Mouse (Mus musculus) B cell, adult 2 months (primary cell): Measurements from ENCODE around the gene Gnat1.
A peak's percentile ranks its signal among the peaks of the same experiment; 100 is the strongest.

Experiments
- DNase-seq, 2 experiments: peaks; one replicate each; pipeline ENCODE4 v3.0.0; 2022

Gene Gnat1

DNA sequence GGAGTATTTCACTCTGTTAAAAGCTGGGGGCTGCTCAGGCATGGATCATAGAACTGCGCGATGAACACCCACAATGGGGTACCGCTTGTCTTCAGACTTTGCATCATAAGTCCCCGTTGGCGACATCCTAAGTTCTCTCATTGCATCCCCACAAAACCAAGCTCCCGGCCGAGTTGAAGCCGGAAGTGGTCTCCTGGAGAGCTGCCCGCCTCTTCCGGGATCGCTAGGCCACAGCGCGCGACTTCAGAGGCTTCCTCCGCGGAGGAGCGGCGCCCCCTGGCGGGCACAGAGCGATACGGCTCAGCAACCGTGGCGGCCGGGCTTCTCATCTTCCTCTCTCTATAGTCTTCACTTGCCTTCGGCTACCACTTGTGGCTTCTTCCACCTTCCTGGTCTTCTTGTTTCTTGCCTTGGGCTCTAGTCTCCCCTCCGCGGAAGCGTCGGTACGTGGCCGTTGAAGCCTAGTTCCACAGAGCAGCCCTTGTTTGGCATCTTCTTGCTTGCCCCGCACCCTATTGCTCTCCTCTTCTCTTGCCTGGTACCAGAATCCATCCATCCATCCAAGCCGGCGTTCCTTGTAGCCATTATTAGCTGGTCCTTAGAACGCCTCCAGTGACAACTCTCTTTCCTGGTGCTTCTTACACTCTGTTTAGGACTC lies 34.9 kb downstream of the Gnat1 start:
- peak; percentile 95 to 96 for DNase-seq

GRCm38 (mm10) chr9:107643544-107644214 lies 35.8 kb downstream of the Gnat1 start:
- no peak for DNase-seq

DNA sequence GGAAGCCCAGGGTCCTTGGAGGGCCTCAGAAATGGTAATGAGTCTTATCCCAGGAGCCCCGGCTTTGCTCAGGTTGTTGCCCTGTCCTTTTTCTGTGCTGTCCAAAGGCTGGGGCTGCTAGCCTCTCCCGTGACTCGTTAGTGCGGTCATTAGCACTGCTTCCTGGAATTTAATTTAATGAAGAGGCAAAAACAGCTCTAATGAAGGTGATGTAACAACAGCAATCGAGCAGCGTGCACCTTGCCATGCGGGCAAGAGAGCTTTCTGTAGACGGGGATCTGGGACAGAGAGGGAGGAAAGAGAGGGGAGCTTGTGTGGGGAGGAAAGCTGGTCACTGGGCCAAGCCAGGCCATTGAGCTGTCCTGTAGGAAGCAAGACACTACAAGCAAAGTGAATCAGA lies 37.8 kb downstream of the Gnat1 start:
- DNase-seq: no peak

DNA sequence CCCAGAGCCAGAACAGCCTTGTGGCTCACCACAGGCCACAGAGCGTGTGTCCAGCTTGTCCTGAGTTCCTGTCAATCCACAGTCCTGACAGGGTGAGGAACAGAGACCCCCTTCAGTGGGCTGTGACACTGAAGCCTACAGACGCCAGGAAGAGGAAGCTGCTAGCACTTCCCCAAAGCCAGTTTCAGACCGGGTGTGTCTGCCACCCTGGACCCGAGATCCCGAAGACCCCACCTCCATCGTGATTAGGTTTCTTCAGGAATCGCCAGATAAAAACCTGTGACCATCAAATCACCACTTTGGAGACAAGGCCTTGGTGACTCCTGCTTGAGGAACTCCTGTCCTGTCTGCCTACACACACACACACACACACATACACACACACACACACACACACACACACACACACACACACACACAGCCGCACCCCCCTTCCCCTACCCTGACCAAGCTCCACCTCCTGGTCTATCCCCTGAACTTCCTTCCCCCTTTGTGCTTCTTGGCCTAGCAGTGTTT lies 39.2 kb downstream of the Gnat1 start:
- peak; percentile 79 to 82 for DNase-seq

GRCm38 (mm10) chr9:107637070-107637469 lies 42.4 kb downstream of the Gnat1 start:
- no peak for DNase-seq

DNA sequence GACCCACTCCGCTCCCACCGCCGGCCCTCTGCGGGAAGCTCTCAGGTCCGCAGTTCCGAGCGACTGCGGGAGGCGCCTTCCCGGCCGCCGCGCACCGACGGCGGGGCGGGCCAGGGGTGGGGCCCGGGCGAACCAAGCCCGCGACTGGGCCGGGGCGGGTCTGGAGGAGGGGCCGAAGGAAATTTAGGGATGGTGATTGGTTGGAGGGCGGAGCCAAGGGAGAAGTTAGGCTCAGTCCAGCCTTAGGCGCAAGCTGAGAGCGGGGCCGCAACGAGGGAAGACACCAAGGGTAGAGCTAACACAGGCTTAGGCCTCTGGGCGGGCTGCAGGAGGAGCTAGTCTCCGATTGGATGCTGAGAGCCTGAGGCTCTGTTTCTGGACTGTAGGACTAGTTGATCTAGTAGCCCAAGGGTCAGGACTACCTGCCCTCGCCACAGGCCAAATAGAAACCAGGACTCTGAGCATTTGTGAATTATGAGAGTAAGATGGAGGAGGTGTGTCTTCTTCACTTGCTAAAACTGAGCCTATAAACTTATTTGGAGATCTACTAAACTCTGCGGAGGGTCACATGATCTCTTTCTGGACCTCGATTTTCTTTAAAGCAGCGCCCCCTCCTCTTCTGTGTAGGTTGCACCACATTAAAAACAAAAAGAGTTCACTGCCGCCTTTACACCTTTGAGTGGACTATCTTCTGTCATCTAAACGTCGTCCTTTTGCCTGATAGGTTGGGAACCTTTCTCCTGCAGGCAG lies 44.1 kb downstream of the Gnat1 start, which contains the start of gene Gnai2:
Gene Gnai2 (minus strand): TSS at position 89 of the 750 bp plus-strand sequence.
- peak; percentile 96 to 97 for DNase-seq

- peak; percentile 22 to 23 for DNase-seq
These were observed 44.9 kb downstream of the Gnat1 start for GRCm38 (mm10) chr9:107634406-107635278.

- DNase-seq: peak in 1 of 2 experiments; percentile 44
These were observed 45.7 kb downstream of the Gnat1 start for GRCm38 (mm10) chr9:107633661-107634405.

DNA sequence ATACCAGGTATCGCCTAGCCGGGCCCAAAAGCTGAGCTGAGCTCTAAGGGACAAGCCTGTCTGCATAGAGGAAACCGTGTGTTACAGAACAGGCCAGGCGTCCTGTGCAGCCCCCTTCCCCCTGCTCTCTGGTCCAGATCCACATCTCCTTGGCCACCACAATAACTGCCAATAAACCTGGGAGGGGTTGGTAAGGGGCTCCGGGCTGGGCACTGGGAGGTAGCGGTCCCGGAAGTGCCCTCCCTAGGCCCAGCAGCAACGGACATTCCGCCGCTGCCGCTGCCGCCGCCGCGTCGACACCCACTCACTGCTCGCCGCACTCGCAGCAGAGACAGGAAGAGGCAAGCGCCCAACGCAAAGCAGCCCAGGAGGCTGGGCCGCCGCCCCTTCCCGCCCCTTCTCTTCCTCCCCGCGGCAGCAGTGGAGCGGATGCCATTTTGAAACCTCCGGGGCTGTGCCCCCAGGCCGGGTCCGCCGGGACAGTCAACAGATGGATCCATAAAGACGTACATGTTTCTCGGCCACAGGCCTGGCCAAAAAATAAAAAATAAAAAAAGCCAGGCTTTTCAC lies 46.3 kb downstream of the Gnat1 start:
- DNase-seq: peak; percentile 87 to 88

- DNase-seq: no peak
These were observed 47.0 kb downstream of the Gnat1 start for GRCm38 (mm10) chr9:107632478-107632877.

DNA sequence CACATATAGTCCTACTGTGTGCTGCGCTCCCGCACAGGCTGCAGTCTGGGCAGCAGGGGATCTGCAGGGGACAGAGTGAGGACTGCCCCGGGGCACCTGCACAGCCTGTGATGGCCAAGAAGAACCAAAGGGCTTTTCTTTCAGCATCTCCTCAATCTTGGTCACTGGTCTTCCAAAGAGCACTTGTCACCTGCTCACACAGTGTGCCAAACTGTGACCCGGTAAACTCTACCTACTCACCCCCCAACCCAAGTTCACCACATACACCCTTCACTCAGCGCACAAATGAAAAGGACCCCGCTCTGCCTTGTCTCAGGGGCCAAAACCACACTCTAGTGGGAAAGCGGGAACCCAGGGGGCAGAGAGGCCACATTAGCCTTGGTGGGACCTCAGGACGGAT lies 47.7 kb downstream of the Gnat1 start:
- DNase-seq: no peak

GRCm38 (mm10) chr9:107631311-107631826 lies 48.1 kb downstream of the Gnat1 start:
- no peak for DNase-seq

GRCm38 (mm10) chr9:107630576-107630975 lies 48.9 kb downstream of the Gnat1 start:
- no peak for DNase-seq

DNA sequence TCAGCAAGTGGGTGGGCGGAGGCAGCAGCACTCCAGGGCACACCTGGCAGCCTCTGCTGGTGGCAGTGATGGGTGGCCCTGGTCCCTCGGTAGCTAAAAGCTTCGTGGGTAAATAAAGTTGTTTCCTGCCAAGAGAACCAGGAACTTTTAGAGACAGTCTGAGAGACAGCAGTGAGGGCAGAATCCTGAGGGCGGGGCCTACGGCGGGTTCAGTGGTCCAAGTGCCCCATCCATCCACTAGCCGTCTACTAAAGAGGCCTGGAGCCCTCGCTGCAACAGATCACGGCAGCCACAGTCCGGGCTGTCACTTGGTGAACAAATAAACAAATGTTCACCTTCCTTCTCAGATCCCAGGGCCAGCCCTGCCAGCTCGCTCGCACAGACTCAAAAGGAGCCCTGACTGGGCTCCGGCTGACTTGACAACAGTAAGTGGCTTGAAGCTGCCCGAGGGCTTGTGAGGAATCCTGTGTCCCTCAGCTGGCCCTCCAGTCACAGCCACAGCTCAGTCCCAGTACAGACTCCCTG lies 49.5 kb downstream of the Gnat1 start:
- peak; percentile 30 to 35 for DNase-seq

GRCm38 (mm10) chr9:107629411-107629730 lies 50.1 kb downstream of the Gnat1 start:
- DNase-seq: no peak

- peak; percentile 83 to 88 for DNase-seq
These were observed 50.6 kb downstream of the Gnat1 start for GRCm38 (mm10) chr9:107628721-107629410.

DNA sequence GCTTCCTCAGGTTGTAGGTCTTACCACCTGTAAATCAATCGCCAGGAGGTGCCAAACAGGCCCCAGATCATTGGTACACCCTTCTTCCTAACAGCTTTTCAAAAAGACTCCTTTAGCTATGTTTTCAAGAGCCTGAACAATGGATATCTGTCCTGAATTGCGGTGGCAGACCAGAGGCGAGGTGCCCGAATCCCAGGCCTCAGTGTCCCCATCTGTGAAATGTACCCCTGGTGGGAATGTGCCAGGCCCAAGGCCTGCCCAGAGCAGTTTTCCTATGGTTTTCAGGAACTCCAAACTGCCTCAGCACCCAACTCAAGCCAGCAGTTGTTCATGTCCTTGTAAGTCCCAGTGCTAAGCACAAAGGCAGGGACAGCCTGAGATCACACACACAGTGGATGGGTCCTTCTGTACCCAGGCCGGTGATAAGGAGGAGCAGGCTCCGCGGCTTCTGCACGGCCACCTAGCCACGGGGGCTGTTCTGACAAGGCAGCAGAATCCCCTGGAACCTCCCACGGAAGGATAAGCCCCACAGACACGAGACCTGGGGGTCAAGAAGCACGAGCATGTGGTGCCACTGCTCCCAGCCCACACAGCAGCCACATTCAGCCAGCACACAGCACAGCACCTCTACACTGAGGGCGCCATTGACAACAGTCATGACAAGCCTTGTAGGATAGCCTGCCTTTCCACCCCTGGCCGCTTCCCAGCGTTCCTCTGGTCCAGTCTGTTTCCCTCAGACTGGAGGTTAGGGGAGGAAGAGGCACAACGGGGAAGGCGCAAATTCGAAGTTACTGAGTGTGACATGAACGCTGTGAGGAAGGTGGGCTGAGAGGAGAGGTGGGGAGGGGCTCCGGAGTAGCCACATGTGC lies 51.9 kb downstream of the Gnat1 start:
- no peak for DNase-seq

GRCm38 (mm10) chr9:107626844-107627277 lies 52.7 kb downstream of the Gnat1 start:
- DNase-seq: peak; percentile 90 to 92

DNA sequence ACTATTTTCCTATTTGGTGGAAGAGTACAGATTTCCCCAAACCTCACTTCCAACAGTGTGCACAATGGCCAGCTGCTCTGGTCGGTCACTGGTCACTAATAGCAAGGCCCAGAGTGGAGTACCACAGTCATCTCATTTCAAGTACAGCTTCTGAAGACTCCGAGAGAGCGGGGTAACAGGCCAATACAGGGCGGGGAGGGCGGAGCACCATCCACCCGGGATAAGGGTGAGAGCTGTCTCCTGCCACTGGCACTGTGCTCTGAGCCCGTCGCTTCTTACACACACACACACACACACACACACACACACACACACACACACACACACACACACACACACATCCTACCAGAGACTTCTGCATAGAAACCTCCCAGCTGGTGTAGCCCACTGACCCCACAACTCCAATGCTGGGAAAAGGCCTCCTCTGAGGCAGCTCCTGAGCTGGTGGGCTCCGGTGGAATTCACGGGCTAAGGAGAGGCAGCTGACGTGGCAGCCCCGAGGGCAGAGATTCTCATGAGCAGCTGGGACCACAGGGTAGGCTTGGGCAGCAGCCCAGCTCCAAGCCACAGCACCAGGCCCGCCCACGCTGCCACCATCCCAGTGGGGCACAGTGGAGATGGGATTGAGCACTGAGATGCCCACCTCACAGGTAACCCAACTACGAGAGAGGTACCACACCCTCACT lies 53.2 kb downstream of the Gnat1 start:
- no peak for DNase-seq
